Mouse (Mus musculus) urinary bladder, adult 18-20 months (tissue): ENCODE results near the gene Tmem156.

ENCODE experiments used
- DNase-seq, 2 experiments: peaks; one replicate each; pipeline ENCODE4 v3.0.0; 2022; ENCODE audit warnings: low spot score in 2 of 2, mixed read lengths in 2 of 2

The Tmem156 gene

DNA sequence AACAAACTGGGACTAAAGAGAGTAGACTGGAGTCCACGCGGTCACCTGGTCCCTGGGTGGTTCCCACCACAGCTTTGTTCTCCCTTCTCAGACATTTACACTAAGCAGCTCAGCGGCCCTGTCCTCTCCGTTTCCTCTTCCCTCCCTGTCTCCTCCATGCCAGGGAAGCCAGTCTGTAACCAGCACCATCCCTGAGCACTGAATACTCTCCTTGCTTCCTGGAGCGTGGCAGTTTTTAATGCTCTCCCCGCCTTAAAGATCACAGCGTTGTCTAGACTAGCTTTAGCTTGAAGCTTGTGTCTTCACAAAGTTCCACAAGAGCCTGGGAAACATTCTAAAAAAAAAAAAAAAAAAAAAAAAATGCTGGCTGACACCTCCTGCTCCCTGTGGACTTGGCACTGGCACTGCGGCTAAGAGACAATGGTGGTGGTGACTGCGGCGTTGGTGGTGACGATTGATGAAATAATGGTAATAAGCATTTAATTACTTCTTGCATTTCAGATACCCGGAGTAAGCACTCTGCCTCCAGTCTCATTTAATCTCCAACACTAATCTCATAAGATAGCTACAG lies 44.6 kb downstream of the Tmem156 start:
- DNase-seq: no peak

DNA sequence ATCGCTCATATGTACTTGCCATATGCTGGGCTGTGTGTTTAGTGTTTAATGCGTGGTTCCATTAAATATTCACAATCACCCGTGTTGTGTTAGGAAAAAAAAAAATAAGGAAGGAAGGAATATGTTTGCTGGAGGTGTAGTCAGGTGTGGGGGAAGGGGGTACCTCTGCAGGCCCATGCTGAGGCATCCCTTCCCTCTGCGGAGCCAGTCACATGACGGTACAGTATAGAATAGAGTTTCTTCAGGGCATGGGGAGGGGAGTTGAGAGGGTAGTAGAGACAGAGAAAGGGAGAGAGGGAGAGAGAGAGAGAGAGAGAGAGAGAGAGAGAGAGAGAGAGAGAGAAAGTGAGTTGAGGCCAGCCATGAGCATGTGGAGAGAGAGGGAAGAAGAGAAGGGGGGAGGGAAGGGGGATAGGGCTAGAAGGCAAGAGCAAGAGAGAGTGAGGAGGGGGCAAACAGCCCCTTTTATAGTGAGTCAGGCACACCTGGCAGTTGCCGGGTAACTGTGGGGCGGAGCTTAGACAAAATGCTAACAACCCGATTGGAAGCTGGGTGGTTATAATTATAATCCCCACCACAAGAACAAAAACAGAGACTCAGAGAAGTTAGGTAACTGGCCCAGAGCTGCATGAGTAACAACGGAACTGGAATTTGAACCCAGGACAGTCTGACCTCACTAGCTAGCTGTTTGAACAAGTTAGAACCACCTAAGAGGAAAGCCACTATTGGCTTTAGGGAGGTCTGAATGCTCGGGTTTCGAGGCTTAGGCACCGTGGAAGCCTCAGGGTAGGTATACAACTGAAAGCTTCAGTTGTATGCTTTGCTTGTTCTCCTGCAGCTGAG lies 45.3 kb downstream of the Tmem156 start:
- DNase-seq: no peak

GRCm38 (mm10) chr5:65045642-65046370 lies 46.1 kb downstream of the Tmem156 start:
- DNase-seq: no peak

DNA sequence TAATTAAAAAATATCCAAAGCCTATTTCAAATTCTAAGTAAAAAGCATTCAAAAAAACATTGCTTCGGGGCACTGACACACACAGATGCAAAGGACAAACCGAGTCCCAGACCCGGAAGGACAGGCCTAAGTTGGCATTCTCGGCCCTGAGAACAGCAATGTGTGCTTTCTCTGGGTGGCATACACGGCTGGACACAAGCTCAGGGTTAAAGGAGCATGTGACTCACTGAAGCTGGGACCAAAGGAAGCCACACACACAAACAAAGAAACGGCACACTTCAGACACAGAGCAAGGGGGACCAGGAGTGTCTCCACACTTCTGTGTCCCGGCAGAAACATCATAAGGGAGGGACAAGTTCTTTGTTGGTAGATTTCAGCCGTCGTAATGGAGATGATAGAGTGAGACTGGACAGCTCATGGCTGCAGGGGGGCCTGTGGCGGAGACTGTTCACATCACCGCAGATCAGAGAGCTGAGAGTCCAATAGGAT lies 48.5 kb downstream of the Tmem156 start:
- no peak for DNase-seq

GRCm38 (mm10) chr5:65040463-65040862 lies 51.5 kb downstream of the Tmem156 start:
- no peak for DNase-seq

DNA sequence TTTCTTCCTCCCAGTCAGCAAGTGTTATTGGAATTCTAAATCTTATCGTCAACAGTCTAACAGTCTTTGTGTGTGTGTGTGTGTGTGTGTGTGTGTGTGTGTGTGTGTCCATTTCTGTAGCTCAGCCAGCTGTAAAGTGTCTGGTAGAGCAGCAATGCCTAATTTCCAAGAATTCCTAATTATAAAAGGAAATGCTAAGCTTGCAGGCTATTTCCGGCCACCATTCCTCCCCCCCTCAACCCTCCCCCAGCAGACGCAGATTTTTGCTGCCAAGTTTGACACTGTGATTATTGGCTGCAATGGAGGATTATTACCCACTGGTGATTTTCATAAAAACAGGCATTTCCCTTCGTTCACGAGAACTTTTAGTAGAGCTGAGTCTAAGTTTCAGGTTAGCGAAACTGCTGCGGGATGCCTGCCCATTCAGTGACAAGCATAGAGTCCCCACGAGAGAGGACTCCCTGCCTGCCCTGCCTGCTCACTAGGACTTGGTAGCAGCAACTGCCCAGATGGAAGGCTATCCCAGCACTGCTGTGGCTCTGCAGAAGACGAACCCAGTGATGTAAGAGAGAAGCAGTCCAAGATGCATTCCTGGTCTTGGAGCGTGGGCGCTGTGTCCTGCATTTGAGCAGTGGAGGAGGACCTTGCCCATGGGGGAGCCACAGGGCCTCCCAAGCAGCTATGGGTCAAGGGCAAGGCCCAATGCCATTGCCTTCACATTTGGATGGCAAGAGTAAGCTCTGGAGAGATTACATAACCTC lies 52.9 kb downstream of the Tmem156 start:
- DNase-seq: no peak

DNA sequence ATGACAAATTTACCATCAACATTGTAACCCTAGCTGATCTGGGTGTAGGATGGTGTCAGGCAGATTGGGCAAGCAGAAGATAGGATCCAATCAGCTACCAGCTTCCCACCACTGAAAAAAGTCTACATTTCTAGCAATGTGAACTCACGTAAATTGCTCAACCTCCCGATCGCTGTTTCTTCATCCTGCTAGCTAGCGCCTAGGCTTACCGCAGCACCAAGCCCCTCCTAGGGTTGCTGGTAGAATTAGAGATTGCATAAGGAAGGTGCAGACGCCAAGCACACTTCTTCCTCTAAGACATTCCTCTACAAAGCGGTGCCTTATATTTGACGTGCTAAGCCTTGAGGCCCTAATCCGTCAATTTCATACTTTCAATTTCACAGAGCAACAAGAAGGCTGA lies 53.6 kb downstream of the Tmem156 start:
- no peak for DNase-seq

- DNase-seq: no peak
Measured at GRCm38 (mm10) chr5:65036597-65036996, 55.3 kb downstream of the Tmem156 start.

GRCm38 (mm10) chr5:65028019-65028418 lies 63.9 kb downstream of the Tmem156 start:
- no peak for DNase-seq

GRCm38 (mm10) chr5:65026776-65027175 lies 65.2 kb downstream of the Tmem156 start:
- DNase-seq: no peak

DNA sequence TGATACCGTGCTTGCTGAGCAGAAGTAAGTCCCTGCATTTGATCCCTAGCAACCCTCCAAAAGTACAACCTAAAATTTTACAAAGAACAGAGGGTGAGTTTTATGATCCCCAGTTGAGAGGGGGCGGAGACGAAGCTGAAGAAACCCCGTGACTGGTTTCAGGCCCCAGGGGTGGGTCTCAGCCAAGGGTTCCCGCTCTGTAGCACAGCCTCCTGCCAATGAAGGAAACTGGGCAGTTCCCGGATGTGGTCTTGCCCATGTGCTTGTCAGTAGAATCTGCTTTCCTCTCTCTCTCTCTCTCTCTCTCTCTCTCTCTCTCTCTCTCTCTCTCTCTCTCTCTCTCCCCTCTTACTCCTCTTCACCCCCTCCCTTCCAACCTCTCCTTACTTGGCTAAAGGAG lies 66.0 kb downstream of the Tmem156 start:
- no peak for DNase-seq

DNA sequence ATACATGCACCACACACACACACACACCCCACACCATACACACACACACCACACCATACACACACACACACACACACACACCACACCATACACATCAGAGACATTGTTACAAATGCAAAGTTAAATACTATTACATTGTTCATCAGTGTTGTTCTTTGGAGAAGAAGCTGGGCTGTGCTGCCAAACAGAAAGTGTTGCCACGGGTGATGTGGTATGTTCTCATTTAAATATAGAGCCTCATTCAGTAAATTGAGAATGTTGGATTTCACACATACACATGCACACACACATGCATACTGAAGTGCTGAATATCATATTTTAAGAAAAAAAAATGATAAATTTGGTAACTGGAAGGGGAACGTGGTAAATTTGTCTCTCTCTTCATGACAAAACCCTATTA lies 67.3 kb downstream of the Tmem156 start:
- DNase-seq: no peak

DNA sequence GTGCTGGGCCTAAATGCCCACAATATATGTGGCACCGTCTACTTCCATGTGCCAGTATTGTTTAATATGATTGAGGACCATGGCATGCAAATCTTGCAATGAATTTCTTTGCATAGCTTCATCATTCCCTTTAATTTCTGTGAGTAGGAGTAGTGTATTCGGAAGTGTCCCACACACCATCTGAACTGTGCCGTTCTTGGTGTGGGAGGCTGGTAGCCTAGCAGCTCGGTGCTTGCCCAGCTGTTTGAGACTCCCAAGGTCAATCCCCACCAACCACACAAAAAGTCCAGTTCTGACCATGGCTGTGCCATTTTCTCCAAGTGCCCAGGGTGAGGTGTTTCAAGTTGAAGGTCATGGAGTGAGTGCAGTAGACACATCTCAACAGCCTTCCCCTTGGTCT lies 69.9 kb downstream of the Tmem156 start:
- no peak for DNase-seq

DNA sequence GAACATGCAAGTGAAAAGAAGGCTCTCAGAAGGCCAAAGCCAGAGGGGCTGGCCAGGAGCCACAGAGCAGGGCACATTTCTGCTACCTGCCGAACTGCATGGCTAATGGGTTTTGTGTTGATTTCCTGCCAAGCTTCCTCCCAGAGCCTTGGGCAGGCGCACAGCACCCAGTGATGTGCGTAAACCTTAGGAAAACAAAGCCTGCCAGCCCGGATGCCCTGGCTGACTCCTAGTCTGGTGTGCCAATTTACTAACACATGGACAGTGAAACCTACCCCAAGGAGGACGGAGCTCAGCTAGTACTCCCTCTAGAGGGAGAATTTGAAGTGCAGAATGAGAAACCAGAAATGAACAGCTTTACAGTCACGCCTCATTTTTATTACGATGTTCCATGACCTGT lies 72.1 kb downstream of the Tmem156 start:
- no peak for DNase-seq

GRCm38 (mm10) chr5:65019109-65019508 lies 72.8 kb downstream of the Tmem156 start:
- no peak for DNase-seq

GRCm38 (mm10) chr5:65015508-65015907 lies 76.4 kb downstream of the Tmem156 start:
- no peak for DNase-seq

DNA sequence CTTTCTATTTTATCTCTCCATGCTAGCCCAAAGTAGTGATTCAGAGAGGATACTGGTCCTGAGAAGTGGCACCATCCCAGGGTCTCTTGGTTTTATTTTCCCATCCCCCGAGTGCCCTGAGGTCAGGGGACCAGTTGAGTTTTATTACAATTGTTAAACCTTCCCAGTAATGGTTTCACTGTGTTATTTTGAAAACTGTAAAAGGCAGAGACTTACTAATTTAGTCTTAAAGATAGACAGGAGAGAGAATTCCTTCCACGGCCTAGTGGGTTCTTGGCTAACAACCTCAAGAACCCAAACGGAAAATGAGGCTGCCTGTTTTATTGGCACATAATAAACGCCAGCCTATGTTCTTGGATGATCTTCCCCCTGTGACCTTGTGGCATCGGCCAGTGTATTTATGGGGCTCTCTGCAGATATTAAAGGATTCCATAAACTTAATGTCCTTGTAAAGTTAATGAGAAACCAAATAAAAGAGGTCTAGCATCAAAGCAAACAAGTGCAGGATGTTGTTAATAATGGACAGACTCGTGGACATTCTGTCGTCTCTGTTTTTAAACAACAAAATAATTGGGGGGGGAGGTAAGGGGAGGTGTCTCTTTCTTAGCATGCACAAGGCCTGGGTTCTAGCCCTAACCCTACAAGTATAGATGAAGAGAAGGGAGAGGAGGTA lies 79.9 kb downstream of the Tmem156 start:
- no peak for DNase-seq

DNA sequence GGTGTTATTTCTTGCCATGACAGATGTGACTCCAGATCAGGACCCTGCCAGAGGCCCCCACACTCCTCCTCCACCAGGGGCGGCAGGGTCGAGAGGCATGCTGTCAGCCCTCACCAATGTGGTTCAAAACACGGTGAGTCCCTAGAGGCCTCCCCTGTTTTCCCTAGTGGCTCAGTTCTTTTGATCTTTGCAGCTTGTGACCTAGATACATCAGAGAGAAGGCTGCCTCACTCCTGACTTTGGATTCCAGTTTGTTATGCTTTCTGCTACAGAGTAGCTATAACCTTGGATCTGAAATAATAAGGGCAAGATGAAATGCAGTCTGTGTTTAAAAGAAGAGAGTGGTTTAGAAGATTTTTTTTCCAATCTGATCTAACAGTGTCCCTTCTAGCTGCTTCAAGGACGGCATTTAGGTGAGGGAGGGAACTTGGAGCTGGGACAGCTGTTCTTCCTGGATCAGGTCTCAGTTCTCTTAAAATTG lies 85.9 kb downstream of the Tmem156 start:
- no peak for DNase-seq

- no peak for DNase-seq
Measured at GRCm38 (mm10) chr5:65005251-65005650, 86.7 kb downstream of the Tmem156 start.
